Mouse (Mus musculus): ENCODE data around the gene Trim59.
"Not testable (repeated sequence)": the region's sequence is repeated elsewhere in the genome, so short reads cannot be mapped to it uniquely, and the experiment has no call there.

Trim59 gene

GRCm38 (mm10) chr3:69044645-69045399, at the start of gene Trim59:
Gene Trim59, minus strand, starts transcription at chr3:69044755.
- peak; percentile 97 for DNase-seq (ENCODE audit: extremely low spot score)

- DNase-seq (ENCODE audit: extremely low spot score) = no peak
These were observed 19.4 kb upstream of the Trim59 start for GRCm38 (mm10) chr3:69064005-69064404.

- no peak for DNase-seq (ENCODE audit: extremely low spot score)
These were observed 18.2 kb upstream of the Trim59 start for GRCm38 (mm10) chr3:69062764-69063163.

- DNase-seq (ENCODE audit: extremely low spot score) = no peak
These were observed 16.1 kb upstream of the Trim59 start for GRCm38 (mm10) chr3:69060672-69061071.

- DNase-seq (ENCODE audit: extremely low spot score) = no peak
These were observed 11.3 kb upstream of the Trim59 start for GRCm38 (mm10) chr3:69055871-69056270.

- no peak for DNase-seq (ENCODE audit: extremely low spot score)
These were observed 10.3 kb upstream of the Trim59 start for GRCm38 (mm10) chr3:69054760-69055432.

- no peak for DNase-seq (ENCODE audit: extremely low spot score)
These were observed 7.3 kb upstream of the Trim59 start for GRCm38 (mm10) chr3:69051894-69052293.

- no peak for DNase-seq (ENCODE audit: extremely low spot score)
These were observed 4.5 kb upstream of the Trim59 start for GRCm38 (mm10) chr3:69049011-69049410.

- DNase-seq (ENCODE audit: extremely low spot score) = no peak
These were observed 3.1 kb upstream of the Trim59 start for GRCm38 (mm10) chr3:69047684-69048083.

GRCm38 (mm10) chr3:69046509-69046908, 2.0 kb upstream of the Trim59 start:
- DNase-seq (ENCODE audit: extremely low spot score) = no peak

- peak; percentile 44 for DNase-seq (ENCODE audit: extremely low spot score)
These were observed 1.2 kb upstream of the Trim59 start for GRCm38 (mm10) chr3:69045750-69046149.

- no peak for DNase-seq (ENCODE audit: extremely low spot score)
These were observed 797 bp upstream of the Trim59 start for GRCm38 (mm10) chr3:69045400-69045703.

- peak; percentile 81 for DNase-seq (ENCODE audit: extremely low spot score)
These were observed 376 bp downstream of the Trim59 start for GRCm38 (mm10) chr3:69044167-69044591.

GRCm38 (mm10) chr3:69041298-69041697, 3.3 kb downstream of the Trim59 start:
- no peak for DNase-seq (ENCODE audit: extremely low spot score)

GRCm38 (mm10) chr3:69040105-69040504, 4.5 kb downstream of the Trim59 start:
- DNase-seq (ENCODE audit: extremely low spot score) = no peak

- DNase-seq (ENCODE audit: extremely low spot score) = no peak
These were observed 18.3 kb downstream of the Trim59 start for GRCm38 (mm10) chr3:69026133-69026783.

- DNase-seq (ENCODE audit: extremely low spot score) = no peak
These were observed 23.8 kb downstream of the Trim59 start for GRCm38 (mm10) chr3:69020764-69021163.

GRCm38 (mm10) chr3:69020285-69020684, 24.3 kb downstream of the Trim59 start:
- no peak for DNase-seq (ENCODE audit: extremely low spot score)

GRCm38 (mm10) chr3:69018635-69019034, 25.9 kb downstream of the Trim59 start:
- not testable (repeated sequence) for DNase-seq (ENCODE audit: extremely low spot score)

- no peak for DNase-seq (ENCODE audit: extremely low spot score)
These were observed 27.4 kb downstream of the Trim59 start for GRCm38 (mm10) chr3:69017181-69017580.

- DNase-seq (ENCODE audit: extremely low spot score) = no peak
These were observed 35.7 kb downstream of the Trim59 start for GRCm38 (mm10) chr3:69008873-69009272.

GRCm38 (mm10) chr3:69006246-69006760, 38.3 kb downstream of the Trim59 start:
- no peak for DNase-seq (ENCODE audit: extremely low spot score)
